Mouse (Mus musculus): Measurements from ENCODE around the gene Psmb8.
"Not testable (repeated sequence)": the region's sequence is repeated elsewhere in the genome, so short reads cannot be mapped to it uniquely, and the experiment has no call there.

The Psmb8 gene

GRCm38 (mm10) chr17:34215176-34215575 is 17.7 kb downstream of the Psmb8 start:
- DNase-seq = peak; percentile 4

- DNase-seq = peak; percentile 5
These were observed 19.9 kb downstream of the Psmb8 start for GRCm38 (mm10) chr17:34217216-34217928.

- DNase-seq = peak; percentile 3
These were observed 20.5 kb downstream of the Psmb8 start for GRCm38 (mm10) chr17:34217986-34218385.

- DNase-seq = peak; percentile 27
These were observed 21.2 kb downstream of the Psmb8 start for GRCm38 (mm10) chr17:34218675-34219074.

- DNase-seq = peak; percentile 89
These were observed 21.6 kb downstream of the Psmb8 start for GRCm38 (mm10) chr17:34219096-34219495.

GRCm38 (mm10) chr17:34219801-34220200 is 22.3 kb downstream of the Psmb8 start:
- DNase-seq = peak; percentile 7

- DNase-seq = not testable (repeated sequence)
These were observed 22.9 kb downstream of the Psmb8 start for GRCm38 (mm10) chr17:34220401-34220800.

- peak; percentile 1 for DNase-seq
These were observed 27.3 kb downstream of the Psmb8 start for GRCm38 (mm10) chr17:34224816-34225215.

GRCm38 (mm10) chr17:34225426-34225825 is 27.9 kb downstream of the Psmb8 start:
- DNase-seq = peak; percentile 2

GRCm38 (mm10) chr17:34225911-34226310 is 28.4 kb downstream of the Psmb8 start:
- DNase-seq = peak; percentile 11

GRCm38 (mm10) chr17:34230971-34231370 is 33.5 kb downstream of the Psmb8 start:
- peak; percentile 2 for DNase-seq

GRCm38 (mm10) chr17:34232021-34232420 is 34.5 kb downstream of the Psmb8 start:
- peak; percentile 1 for DNase-seq

- DNase-seq = peak; percentile 91
These were observed 37.4 kb downstream of the Psmb8 start for GRCm38 (mm10) chr17:34234926-34235325.

GRCm38 (mm10) chr17:34236691-34237090 is 39.2 kb downstream of the Psmb8 start:
- peak; percentile 2 for DNase-seq

- peak; percentile 3 for DNase-seq
These were observed 40.2 kb downstream of the Psmb8 start for GRCm38 (mm10) chr17:34237741-34238140.

- peak; percentile 79 for DNase-seq
These were observed 41.2 kb downstream of the Psmb8 start, which contains the start of gene H2-Ob for GRCm38 (mm10) chr17:34238706-34239105. H2-Ob (plus strand) TSS chr17:34238903.

GRCm38 (mm10) chr17:34239601-34240041 is 42.1 kb downstream of the Psmb8 start:
- peak; percentile 30 for DNase-seq

- DNase-seq = peak; percentile 3
These were observed 42.8 kb downstream of the Psmb8 start for GRCm38 (mm10) chr17:34240366-34240765.

- DNase-seq = peak; percentile 3
These were observed 43.4 kb downstream of the Psmb8 start for GRCm38 (mm10) chr17:34240916-34241315.

GRCm38 (mm10) chr17:34244656-34245055 is 47.1 kb downstream of the Psmb8 start:
- DNase-seq = peak; percentile 1

GRCm38 (mm10) chr17:34247047-34247446 is 49.5 kb downstream of the Psmb8 start:
- no peak for DNase-seq

GRCm38 (mm10) chr17:34248764-34249163 is 51.2 kb downstream of the Psmb8 start:
- DNase-seq = no peak

- no peak for DNase-seq
These were observed 51.8 kb downstream of the Psmb8 start for GRCm38 (mm10) chr17:34249361-34249760.

- DNase-seq = peak; percentile 66
These were observed 52.4 kb downstream of the Psmb8 start for GRCm38 (mm10) chr17:34249878-34250277.

Data from thymus, postnatal 14 days (tissue).